Mouse (Mus musculus) intestine, embryonic 16.5 days (tissue): ENCODE measurements around the gene Kcnj4. TPM values are rescaled to one million over a fixed set of nuclear protein-coding genes. Genes with fewer than 3 reads are reported as not detected.

Source experiments
- ATAC-seq: fragments of 200-750 bp; cut with Nextera tagmentation; 2 replicates; pipeline ENCODE4 v1.8.0; 2017; ENCODE audit warnings: moderate TSS enrichment, moderate library complexity
- H3K27ac ChIP-seq: fragments of 300-500 bp; sonication (generic); 2 replicates; pipeline ENCODE4 v1.5.1; 2014; ENCODE audit warnings: mild to moderate bottlenecking, low read length
- H3K27me3 ChIP-seq: fragments of 300-500 bp; sonication (generic); replicated peaks from 2 replicates; pipeline ENCODE4 v1.6.1; 2014; ENCODE audit warnings: low read length, control low read depth, mixed read lengths; ENCODE audit not compliant: control insufficient read depth, insufficient read depth
- H3K36me3 ChIP-seq: fragments of 300-500 bp; sonication (generic); 2 replicates; pipeline ENCODE4 v1.6.1; 2014; ENCODE audit warnings: low read length, control low read depth; ENCODE audit not compliant: control insufficient read depth, insufficient read depth
- H3K4me1 ChIP-seq: fragments of 300-500 bp; sonication (generic); 2 replicates; pipeline ENCODE4 v1.6.1; 2014; ENCODE audit warnings: low read length, control low read depth, mixed read lengths; ENCODE audit not compliant: control insufficient read depth, insufficient read depth
- H3K4me2 ChIP-seq: fragments of 300-500 bp; sonication (generic); 2 replicates; pipeline ENCODE4 v1.6.1; 2014; ENCODE audit warnings: low read depth, low read length, control low read depth
- H3K4me3 ChIP-seq: fragments of 300-500 bp; sonication (generic); 2 replicates; pipeline ENCODE4 v1.5.1; 2014; ENCODE audit warnings: mild to moderate bottlenecking, low read length
- H3K9ac ChIP-seq: fragments of 300-500 bp; sonication (generic); 2 replicates; pipeline ENCODE4 v1.6.1; 2014; ENCODE audit warnings: low read depth, low read length
- H3K9me3 ChIP-seq: fragments of 300-500 bp; sonication (generic); 2 replicates; pipeline ENCODE4 v1.6.1; 2016; ENCODE audit warnings: low read length, control low read depth; ENCODE audit not compliant: control insufficient read depth
- WGBS: fragments of 180-500 bp; shearing (Covaris S2); extraction: QIAGEN DNeasy Blood & Tissue Kit; methylation state at CpG from one replicate; pipeline ENCODE4 v1.1.7; 2014; 5-methylcytosine and 5-hydroxymethylcytosine counted together
- polyA plus RNA-seq: library from polyadenylated mRNA; unstranded; fragments of >200 nt; fragmentation: Nextera tagmentation; extraction: Ambion mirVana; gene quantifications from 2 replicates; pipeline ENCODE4 v1.2.1, GENCODE M21; 2015

Kcnj4 gene
- polyA plus RNA-seq, 1 experiment from 2014 or later = not detected

DNA sequence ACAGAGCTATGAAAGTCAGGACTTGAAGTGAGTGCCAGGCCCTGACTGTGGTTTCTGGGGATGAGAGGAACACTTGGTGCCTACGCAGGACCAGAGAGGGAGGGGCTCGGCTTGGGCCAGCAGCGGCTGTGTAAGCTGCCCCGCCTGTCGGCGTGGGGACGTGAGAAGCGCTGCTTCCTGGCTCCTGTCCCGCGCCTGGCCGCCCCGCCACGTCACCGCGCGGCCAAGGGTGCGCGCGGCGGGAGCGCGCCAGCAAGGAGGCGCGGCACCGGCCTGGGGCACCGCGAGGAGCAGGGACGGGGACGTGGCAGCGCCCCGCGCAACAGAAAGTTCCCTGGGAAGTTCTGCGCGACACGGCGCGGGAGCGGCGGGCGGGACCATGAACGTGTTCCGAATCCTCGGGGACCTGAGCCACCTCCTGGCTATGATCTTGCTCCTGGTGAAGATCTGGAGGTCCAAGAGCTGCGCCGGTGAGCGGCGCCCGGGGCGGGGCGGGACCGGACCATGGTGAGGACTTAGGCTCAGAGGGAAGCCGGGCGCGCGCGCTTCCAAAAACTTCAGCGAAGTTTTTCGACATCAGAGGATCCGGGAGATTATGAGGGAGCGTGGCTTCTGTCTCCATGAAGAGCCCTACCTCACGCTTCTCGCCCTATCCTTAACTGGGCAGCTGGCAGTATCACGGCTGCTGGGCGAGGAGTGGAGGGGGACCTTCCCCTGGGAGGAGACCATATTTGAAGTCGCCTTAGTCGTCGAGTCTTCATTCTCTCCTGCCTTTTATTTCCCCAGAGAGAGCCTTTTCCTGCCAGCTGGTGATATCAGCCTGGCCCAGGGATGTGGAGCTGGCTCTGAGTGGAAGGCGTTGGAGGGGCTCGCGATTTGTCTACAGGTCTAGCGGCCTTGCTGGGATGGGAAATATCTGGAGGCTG, 11.4 kb upstream of the Kcnj4 start, which contains the start of gene Kdelr3:
Gene Kdelr3, plus strand, starts transcription at position 241 of the 926 bp plus-strand sequence.
- Histone ChIP-seq H3K9me3 (no peaks in the 10 kb centered on the region), H3K4me1 (peaks cover 33% of the 10 kb centered on the region), H3K4me3 (peak within 1 kb of the TSS; percentile 72), H3K9ac (peak within 1 kb of the TSS; percentile 79), H3K4me2 (peak within 1 kb of the TSS; percentile 90), H3K27ac (peak within 1 kb of the TSS; percentile 48), H3K36me3 (no peaks in the 10 kb centered on the region), H3K27me3 (peaks cover 28% of the 10 kb centered on the region)
- peak; percentile 82 for ATAC-seq
- under 1% methylated on average over 71 of the region's 71 CpGs for WGBS

DNA sequence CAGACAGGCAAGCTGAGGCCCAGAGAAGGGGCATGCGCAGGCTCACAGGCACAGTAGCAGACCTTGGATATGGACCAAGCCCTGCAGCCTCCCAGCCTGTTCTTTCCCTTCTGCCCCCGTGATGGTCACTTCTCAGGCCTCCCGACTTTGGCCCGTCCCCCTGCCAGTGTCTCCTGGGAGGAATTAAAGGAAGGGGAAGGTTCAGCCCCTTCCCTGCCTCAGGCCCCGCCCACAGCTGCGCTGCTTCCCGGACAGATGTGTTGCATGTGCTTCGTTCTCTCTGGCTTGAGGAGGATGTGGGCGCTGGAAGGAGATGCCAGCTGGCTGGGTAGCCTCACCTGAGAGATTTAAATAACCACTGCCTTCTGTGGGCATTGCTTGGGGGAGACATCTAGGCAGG, 8.9 kb upstream of the Kcnj4 start:
- no peaks in the 10 kb centered on the region for H3K9me3 ChIP-seq
- ATAC-seq = no peak
- no peak overlapping the region for H3K4me3 ChIP-seq
- H3K36me3 ChIP-seq = no peaks in the 10 kb centered on the region
- no peak overlapping the region for H3K9ac ChIP-seq
- H3K4me2 ChIP-seq = no peak overlapping the region
- no peak overlapping the region for H3K27ac ChIP-seq
- peaks cover 29% of the 10 kb centered on the region for H3K4me1 ChIP-seq
- H3K27me3 ChIP-seq = peaks cover 45% of the 10 kb centered on the region
- WGBS = 11% methylated on average over 9 of the region's 9 CpGs

DNA sequence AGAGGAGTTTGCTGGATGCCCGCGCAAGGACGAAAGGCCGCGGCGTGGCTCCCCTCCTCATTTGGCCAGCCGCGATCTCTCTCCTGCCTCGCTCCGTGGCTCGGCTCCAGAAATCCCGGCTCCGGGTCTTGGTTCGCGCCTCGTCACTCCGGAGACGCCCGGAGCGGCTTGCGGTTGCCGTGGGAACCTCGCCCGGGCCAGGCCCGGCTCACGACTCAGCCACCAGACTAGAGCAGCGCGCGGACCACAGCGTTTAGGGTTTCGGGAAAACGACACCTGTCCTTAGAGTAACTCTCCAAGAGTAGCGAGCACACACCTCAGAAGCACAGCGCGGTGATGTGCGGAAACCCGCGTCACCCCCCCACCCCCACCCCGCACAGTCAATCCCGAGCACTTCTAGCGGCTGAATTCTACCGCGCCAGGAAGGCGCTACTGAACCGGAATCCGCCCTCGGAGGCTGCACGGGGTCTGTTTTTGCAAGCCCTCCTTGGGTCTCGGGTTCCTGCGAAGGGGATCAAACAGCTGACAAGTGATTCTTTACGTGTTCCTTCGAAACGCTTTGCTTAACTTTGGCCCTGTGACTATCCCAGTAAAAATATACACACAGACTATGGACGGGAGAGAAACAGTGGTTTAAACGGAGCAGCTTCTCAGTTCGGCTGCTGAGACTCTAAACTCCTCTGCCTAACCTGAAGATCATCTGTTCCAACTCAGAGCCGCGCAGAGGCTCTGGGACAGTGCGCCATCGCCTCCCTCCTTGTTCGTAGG, 6.7 kb upstream of the Kcnj4 start:
- Histone ChIP-seq H3K9ac (peak overlapping the region; percentile 38), H3K27ac (no peak overlapping the region), H3K9me3 (no peaks in the 10 kb centered on the region), H3K36me3 (no peaks in the 10 kb centered on the region), H3K4me3 (peak overlapping the region; percentile 50), H3K4me1 (peaks cover 10% of the 10 kb centered on the region), H3K27me3 (peaks cover 54% of the 10 kb centered on the region), H3K4me2 (peak overlapping the region; percentile 79)
- 4% methylated on average over 61 of the region's 61 CpGs for WGBS
- ATAC-seq = peak; percentile 66

DNA sequence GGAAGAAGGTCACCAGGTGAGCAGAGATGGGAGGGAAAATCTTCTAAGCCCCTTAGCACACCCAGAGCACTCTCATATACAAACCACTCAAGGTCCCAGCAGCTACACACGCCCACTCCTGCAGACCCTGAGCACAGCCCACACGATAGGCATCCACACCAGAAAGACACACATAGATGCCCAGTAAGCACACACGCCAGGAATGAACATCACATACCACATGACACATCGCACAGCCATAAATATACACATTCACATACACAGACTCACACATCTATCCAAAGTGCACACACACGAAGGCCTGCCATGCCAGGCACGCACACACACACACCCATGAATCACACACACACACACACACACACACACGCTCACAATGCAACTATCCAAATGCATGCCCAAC, 5.4 kb upstream of the Kcnj4 start:
- H3K4me2 ChIP-seq = no peak overlapping the region
- ATAC-seq = no peak
- H3K4me1 ChIP-seq = peaks cover 12% of the 10 kb centered on the region
- no peaks in the 10 kb centered on the region for H3K36me3 ChIP-seq
- H3K27ac ChIP-seq = no peak overlapping the region
- H3K9ac ChIP-seq = no peak overlapping the region
- H3K9me3 ChIP-seq = no peaks in the 10 kb centered on the region
- H3K27me3 ChIP-seq = peaks cover 56% of the 10 kb centered on the region
- 77% methylated on average over 7 of the region's 7 CpGs for WGBS
- H3K4me3 ChIP-seq = no peak overlapping the region

DNA sequence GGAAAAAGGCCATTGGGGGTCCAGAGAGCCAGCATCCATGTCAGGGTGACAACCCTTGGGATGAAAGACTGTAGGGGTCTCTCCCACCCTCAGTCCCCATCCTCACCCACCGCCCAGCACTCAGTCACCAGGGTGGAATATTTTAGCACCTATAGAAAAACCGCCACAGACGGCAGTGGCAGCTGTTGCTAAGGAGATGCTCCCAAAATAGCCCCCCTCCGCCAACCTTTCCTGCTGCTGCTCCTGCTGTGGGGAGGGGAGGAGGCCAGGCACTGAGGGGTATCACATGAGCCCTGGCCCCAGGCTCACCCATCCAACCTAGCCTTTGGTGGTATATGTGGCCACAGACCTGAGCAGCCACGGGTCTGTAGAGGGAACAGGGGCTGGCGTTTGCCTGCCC, 5.0 kb upstream of the Kcnj4 start:
- WGBS = 33% methylated on average over 6 of the region's 6 CpGs
- Histone ChIP-seq H3K9ac (no peak overlapping the region), H3K27ac (no peak overlapping the region), H3K4me3 (no peak overlapping the region), H3K27me3 (peaks cover 59% of the 10 kb centered on the region), H3K4me2 (no peak overlapping the region), H3K9me3 (no peaks in the 10 kb centered on the region), H3K36me3 (no peaks in the 10 kb centered on the region), H3K4me1 (peaks cover 17% of the 10 kb centered on the region)
- ATAC-seq = no peak

DNA sequence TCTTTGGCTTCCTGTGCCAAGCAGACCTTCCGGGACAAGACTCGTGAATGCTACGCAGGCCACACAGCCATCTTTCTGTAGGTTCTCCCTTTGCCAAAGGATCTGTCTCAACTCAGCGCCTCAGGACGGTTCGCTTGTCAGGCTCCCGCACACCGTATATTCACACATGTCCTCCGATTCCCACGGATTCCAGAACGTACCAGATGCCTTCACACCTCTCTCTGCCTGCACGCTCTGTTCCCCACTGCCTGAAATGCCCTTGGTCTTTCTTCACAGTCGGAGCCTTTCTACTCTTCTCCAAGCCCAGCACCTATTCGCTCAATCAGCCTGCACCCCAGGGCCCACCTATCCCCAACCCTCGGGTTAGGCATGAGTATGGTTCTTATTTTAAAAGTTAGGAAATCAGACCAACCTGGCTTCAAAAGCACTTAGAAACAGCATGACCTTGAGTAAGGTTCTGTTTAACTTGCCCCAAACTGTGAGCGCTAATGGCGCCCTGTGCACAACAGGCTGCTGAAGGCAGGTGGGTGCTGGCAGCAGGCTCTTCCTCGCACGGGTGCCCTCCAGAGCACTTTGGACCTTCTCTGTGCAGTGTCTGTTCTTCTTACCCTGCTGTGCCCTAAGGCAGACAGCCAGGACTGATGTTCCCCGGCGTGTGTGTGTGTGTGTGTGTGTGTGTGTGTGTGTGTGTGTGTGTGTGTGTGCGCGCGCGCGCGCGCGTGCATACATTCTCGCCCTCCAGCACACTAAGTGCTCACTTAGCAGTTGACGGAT, 2.2 kb upstream of the Kcnj4 start:
- Histone ChIP-seq H3K27ac (no peak overlapping the region), H3K4me1 (peaks cover 18% of the 10 kb centered on the region), H3K4me3 (no peak overlapping the region), H3K9me3 (no peaks in the 10 kb centered on the region), H3K27me3 (peaks cover 70% of the 10 kb centered on the region), H3K9ac (no peak overlapping the region), H3K36me3 (no peaks in the 10 kb centered on the region), H3K4me2 (no peak overlapping the region)
- WGBS = 41% methylated on average over 31 of the region's 31 CpGs
- no peak for ATAC-seq

DNA sequence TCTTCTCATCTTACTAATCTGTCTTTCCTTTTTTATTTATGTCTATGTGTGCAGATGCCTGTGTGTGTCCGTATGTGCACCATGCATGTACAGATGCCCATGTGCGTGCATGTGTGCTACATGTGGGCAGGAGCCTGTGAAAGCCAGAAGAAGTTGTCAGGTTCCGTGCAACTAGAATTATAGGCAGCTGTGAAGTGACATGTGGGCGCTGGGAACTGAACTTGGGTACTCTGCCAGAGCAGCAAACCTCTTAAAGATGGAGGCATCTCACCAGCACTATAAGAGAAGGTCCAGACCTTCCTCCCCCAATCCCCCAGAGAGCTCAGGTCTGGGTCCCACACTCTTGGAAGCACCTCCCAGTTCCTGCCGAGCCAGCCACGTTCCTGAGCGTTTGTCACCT, 1.4 kb upstream of the Kcnj4 start:
- Histone ChIP-seq H3K36me3 (no peaks in the 10 kb centered on the region), H3K4me3 (peak overlapping the region; percentile 66; the same call in 1 of the 2 replicates), H3K4me2 (no peak overlapping the region), H3K9me3 (no peaks in the 10 kb centered on the region), H3K27ac (no peak overlapping the region), H3K4me1 (peaks cover 14% of the 10 kb centered on the region), H3K27me3 (peaks cover 73% of the 10 kb centered on the region), H3K9ac (no peak overlapping the region)
- WGBS = 33% methylated on average over 7 of the region's 7 CpGs
- ATAC-seq = no peak

DNA sequence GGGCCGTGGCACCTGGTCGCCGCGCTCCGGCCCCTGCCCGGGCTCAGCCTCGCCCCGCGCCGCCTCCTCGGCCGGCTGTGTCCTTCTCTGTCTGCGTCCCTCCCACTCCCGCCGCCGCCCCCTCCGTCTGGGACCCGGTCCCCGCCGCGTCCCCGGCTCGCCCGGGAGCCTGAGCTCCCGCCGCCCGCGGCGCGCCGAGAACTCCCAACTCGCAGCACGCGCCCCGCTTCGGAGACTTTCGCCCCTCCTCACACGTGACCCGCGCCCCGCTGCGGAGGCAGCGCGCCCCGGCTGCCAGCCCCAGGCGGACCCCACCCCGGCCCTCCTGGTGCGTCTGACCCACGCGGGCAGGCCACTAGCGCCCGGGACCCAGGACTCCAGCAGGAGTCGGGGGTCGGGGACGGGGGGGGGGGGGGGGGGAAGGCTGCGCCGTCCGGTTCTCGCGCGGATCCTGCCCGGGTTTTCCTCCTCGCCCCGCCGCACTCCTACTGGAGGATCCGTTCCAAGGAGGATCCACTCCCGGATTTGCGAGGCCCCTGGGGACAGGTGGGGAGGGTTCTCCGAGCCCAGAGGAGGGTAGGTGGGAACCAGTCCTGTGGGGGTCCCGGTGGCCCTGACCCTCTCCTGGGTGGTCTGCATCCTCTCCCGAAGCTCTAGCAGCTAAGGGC, 709 bp upstream of the Kcnj4 start:
- peak; percentile 63 for ATAC-seq
- Histone ChIP-seq H3K27me3 (peaks cover 71% of the 10 kb centered on the region), H3K9me3 (no peaks in the 10 kb centered on the region), H3K27ac (no peak overlapping the region), H3K9ac (peak overlapping the region; percentile 68), H3K4me1 (peaks cover 12% of the 10 kb centered on the region), H3K4me2 (peak overlapping the region; percentile 100), H3K36me3 (no peaks in the 10 kb centered on the region), H3K4me3 (peak overlapping the region; percentile 66)
- WGBS = 1% methylated on average over 53 of the region's 71 CpGs
